Mouse (Mus musculus) heart, postnatal 0 days (tissue): ENCODE data around the gene Ablim1.

ENCODE experiments used
- CTCF ChIP-seq: IDR thresholded peaks from 2 replicates; pipeline ENCODE4 v1.5.1; 2016; ENCODE audit warnings: antibody characterized with exemption, control low read depth, low read depth
- EP300 ChIP-seq: IDR thresholded peaks from 2 replicates; pipeline ENCODE4 v1.6.1; 2016; ENCODE audit warnings: antibody characterized with exemption, low read depth

DNA sequence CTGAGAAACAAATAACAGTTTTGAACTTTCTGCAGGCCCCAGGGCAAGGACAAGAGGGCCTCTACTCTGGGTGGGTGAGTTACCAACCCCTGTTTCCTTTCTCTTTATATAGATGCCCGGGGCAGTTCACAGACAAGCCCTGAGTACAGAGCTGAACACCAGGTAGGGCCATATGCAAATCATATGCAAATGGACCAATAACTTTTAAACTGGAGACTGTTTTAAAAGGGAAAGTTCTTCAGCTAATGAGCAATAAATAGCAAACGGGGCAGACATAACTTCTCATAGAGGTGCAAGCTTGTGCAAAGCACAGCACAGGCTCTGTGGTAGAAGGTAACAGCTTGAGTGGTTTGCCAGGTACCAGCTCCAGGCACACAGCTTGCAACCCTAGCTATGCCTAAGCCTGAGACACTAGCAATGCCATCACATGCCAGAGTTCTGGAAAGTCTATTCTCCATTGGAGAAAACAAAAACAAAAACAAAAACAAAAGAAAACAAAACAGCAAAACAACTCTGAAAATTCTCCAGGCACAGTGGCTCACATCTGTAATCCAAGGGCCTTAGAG is 225.8 kb downstream of the Ablim1 start:
- TF ChIP-seq CTCF (no peak), EP300 (no peak)
